Mouse (Mus musculus) skeletal muscle tissue, adult 2 months (tissue): Measurements from ENCODE around the gene 1700003F12Rik.

Source experiments
- DNase-seq: peaks from one replicate; pipeline ENCODE4 v3.0.0-alpha.2; 2012; ENCODE audit warnings: low read depth, low spot score

1700003F12Rik gene

DNA sequence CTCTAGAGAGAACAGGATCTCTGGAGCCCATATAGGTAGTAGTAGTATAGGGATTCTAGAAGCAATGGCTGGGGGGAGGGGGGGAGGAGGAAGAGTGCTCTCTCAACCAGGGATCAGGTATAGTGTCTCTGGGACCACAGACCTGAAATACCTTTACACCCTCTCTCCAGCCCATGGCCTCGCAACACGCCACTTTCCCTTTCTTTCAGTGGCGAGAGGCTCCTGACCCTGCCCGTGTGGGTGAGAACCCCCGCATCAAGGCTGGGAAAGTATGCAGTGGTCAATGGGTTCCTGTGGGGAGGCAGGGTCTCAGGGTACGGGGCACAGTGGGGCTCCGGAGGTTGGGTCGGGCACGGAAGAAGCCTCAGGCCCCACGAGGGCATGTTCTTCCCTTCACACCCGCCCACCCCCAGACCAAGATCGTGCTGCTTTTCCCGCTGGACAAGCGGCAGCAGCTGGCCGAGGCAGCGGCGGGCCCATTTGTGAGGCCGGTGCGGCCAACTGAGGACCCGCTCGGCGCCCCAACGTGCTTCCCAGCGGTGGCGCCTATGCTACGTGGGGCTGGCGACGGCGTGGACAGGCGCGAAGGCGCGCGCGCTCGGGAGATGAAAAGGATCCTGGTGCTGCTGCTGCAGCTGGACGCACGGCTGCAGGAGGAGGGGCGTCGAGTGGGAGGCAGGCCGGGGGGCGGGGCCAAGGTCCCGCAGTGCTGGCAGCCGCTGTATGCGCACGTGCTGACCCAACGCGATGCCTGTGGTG lies 2.4 kb downstream of the 1700003F12Rik start:
- DNase-seq = no peak

DNA sequence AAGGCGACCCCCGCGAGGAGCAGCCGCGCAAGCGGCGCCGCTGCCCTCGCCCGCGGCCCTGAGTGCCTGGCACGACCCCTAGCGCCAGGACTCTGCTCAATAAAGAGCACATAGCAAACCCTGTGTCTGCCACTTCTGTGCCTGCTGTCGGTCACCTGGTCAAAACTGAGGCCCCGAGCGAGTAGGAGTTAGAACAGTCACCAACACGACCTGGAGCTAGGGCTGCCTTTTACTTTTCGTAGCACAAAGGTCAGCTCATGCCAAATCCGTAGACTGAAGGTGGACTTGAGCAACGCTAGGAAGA lies 3.0 kb downstream of the 1700003F12Rik start:
- no peak for DNase-seq

DNA sequence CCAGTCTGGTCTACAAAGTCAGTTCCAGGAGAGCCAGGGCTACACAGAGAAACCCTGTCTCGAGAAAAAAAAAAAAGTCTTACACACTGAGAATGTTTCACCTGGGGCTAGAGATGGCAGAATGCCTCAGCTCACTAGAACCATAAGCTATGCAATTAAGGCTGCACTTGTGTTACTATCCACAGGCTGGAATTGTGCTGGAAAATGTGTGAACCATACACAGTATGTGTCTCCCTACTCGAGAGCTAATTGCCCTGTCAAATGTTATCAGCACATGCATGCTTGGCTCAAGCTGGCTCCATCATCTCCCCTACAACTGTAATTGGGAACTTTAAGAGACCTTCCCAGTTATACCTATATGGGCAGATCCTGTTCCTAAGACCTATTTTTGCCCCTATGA lies 4.1 kb downstream of the 1700003F12Rik start:
- no peak for DNase-seq

DNA sequence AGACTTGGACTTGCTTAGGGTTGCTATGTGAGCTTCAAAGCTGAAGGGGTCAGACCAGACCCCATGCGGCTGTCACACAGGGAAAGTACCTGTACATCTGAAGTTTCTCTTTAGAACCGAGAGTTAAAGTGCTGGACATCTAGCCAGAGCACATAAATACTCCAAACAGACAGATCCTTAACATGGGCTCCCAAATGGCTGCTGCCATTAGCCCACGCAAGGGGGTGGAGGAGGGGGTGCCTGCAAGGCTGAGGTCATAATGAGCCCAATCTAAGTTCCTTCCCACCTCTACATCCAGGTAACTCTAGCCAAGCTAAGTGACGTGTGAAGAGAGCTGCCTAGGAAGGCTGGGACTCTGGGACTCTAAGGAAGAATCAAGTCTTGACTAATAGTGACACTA lies 4.6 kb downstream of the 1700003F12Rik start, which contains the start of gene Actl10:
Actl10 (plus strand) TSS at position 301 of the 400 bp plus-strand sequence.
- DNase-seq = no peak

DNA sequence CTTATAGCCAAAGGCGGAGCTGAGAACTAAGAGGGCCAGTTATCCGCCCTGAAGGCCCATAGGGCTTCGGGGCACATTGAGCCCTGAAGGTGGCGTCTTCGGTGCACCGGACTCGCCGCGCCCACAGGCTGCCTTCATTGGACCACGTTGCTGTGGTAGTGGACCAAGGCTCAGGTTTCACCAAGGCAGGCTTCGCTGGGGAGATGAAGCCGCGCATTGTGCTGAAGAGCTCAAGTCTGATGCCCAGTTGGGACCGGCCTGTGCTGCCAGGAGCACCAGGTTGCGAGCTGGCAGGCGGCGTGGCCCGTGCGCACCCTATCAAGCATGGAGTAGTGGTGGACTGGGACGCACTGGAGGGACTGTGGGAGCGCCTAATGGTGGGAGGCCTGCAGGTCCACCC lies 5.0 kb downstream of the 1700003F12Rik start:
- DNase-seq = no peak

DNA sequence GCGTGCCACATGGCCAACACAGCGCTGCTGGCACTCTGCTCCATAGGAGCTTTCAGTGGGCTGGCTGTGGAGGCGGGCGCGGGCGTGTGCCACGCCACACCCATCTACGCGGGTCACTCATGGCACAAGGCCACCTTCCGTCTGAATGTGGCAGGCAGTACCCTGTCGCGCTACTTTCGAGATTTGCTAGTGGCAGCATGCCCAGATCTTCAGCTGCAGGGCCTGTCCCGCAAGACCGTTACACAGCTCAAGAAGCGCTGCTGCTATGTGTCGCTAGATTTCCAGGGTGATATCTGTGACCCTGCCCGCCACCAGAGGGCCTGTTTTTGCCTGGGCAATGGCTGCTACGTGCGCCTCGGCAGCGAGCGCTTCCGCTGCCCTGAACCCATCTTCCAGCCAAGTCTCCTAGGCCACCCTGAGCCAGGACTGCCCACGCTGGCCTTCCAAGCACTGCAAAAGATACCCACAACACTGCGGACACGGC lies 5.6 kb downstream of the 1700003F12Rik start:
- DNase-seq = peak; percentile 72

DNA sequence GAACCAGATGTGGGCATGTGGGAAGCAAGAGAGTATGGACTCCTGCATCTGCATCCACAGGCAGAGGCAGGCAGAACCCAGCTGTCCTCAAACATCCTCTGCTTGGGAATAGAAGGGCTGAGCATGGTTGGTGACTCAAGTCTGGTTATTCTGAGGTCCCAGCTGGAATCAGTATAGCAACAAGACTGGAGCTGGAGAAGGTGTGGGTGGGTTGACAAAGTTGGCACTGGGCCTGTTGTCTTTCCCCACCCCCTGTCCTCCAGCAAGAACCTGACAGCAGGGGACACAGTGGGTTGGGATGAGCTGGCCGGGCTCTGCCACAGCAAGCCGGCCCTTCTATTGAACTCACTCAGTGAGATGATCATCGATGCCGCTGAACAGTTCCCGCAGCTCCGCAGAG lies 8.3 kb downstream of the 1700003F12Rik start:
- no peak for DNase-seq

DNA sequence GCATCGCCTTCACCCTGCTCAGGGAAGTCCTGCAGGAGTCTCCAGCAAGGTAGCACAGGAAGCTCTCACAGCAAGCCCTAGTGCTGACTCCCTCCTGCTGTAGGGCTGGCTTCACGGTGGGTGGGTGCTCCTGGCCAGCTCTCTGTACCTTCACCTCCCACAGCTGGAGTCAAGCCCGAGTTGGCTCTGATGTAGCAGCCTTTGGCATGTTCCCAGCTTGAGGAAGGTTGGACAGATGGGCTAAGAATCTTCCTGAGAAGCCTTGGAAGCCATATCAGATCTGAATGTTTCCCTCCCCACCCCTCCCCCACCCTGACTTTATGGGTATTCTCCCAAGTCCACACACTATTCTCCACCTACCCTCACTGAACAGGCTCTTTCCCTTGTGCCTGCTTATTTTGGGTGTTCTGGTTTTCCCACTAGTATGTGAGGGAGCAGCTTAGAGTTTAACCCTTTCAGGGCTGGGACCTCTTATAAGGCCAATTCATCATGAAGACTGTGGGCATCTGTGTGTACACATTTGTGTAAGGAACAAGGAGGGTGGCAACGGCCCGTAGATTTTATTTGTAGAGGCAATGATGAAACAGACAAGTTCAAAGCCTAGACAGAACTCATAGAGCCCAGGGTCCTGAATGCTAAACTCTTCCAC lies 10.4 kb downstream of the 1700003F12Rik start:
- DNase-seq = no peak

DNA sequence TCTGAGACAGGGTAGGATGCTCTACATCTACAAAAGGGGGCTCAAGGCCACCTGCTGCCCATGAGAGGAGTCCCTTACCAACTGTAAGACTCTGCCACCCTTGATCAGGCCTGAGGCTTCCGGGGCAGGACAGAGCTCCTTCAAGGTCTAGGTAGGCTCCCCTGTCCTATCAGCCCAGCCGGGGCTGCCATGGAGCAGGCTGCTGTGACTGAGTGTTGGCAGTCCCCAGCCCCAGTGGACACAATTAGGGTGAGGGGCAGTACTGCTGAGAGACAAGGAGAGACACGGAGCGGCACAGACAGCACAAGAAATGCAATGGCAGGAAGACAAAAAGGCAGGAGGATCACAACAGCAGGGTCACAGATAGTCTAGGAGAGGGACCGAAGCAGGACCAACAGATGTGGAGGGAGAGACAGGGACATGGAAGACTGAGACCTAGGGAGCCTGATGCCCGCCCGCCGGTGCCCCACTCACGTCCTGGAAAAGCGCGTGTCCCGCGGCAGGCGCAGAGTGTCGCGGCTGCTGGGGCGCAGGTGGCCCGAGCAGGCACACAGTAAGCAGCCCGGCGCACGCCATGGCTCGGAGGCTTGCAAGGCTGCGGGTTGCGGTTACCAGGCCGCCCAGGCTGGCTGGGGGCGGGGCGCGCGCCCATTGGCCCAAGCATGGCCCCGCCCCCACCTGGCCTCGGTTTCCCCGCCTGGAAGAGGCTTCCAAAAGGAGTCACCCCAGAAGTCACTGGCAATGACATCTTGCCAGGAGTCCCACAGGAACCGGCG lies 11.6 kb downstream of the 1700003F12Rik start, which contains the start of gene Necab3:
Necab3 (minus strand) TSS at position 627 of the 776 bp plus-strand sequence.
- DNase-seq = peak; percentile 53

DNA sequence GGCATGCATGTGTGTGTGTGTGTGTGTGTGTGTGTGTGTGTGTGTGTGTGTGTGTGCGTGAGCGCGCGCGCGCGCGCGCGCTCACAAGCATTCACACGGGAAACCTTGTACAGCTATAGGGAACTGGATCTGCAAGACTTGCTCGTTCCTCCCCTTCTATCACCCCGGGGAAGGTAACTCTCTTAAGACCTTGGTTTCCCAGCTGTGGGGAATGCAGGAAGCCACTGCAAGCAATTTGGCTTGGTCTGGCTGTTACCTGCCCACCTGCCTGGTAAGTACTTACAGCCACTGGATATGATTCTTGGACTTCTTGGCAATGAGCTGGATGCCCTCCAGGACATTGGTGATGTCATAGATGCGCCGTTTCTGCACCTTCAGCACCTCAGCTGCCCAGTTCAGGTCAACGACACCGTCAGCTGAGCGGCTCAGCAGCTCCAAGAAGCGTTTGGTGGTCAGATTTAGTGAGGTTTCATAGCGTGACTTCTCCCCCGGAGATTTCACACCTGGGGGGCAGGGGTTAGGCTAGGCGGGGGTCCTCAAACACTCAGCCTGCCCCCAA lies 16.8 kb downstream of the 1700003F12Rik start:
- no peak for DNase-seq

DNA sequence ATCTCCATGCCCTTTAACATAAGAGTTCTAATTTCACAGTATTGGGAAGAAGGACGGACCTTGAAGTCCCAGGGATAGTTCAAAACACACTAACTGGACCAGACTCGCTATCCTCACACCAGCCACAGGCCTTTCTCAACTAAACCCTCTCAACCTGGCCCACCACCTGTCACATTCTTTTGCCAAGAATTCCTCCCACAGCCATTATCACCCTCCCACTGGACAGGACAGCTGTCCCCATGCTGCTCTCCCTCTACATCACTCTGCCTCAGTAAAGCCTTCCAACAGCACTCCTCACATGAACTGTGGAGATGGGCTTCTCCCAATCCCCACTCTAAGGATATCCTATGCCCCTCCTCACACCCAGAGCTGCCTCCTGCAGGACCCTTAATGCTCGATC lies 18.7 kb downstream of the 1700003F12Rik start:
- DNase-seq = no peak

DNA sequence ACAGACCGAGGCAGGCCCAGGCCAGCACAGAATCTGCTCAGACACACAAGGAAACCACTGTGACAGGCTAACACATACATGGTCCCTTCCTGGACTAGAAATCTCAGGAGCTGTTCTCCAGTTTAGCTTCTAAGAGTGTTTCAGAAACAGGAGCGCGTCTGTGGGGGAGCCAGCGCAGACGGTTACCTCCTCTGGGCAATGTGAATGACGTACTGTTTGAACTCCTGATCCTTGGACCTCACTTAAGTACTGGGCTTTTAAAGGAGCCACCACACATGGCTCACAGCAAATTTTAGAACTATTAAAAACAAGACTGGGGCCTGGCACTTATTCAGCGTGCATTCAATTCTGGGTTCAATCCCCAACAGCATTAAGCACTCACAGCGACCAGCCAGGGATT lies 19.8 kb downstream of the 1700003F12Rik start:
- DNase-seq = no peak

DNA sequence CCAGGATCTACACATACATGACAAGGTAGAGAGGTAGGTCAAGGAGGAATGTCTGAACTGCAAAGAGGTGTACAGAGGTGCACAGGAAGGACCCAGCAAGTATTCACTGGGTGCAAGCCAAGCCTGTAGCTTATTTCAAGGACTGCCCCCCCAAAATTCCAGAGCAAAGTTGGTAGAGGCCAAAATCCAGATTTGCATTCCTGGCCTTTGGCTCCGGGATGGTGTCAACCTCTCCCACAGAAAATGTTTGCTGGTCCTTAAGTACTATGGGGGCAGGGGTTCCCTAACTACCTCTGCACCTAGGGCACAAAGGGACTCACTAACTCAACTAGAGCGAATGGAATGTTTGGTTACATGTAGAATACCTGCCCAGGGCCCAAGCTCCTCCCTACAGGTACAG lies 20.9 kb downstream of the 1700003F12Rik start:
- DNase-seq = no peak

DNA sequence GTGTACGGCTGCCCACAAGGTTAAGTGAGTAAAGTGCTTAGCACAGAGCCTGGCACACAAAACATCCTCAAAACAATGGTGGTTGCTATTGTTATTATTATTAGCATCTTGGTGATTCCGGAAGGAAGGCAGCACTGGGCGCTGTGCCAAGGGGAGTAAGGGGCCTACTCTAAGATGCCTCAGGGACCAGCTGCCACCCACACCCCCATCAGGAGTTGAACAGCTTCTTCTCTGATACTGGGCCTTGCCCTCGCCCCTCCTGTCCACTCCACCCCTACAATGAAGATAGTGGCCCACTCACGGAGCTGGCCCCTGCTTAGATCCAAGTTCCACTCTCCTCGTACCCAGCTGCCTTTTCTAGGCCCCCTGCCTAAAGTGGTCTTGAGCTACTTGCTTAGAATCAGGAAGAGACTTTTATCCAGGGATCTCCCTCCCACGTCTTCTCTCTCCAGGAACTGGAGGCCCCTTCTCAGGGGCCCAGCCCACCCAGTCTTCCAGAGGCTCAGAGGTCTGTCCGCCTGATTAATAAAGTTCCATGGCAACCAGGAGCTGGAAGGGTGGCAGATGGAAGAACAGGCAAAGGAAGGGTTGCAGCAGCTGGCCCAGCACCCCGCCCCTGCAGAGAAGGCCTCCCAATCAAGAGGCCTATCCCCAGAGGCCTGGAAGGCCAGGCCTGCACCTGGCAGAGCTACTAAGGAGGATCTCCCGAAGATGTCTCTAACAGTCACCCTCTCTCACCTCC lies 21.6 kb downstream of the 1700003F12Rik start:
- DNase-seq = no peak

DNA sequence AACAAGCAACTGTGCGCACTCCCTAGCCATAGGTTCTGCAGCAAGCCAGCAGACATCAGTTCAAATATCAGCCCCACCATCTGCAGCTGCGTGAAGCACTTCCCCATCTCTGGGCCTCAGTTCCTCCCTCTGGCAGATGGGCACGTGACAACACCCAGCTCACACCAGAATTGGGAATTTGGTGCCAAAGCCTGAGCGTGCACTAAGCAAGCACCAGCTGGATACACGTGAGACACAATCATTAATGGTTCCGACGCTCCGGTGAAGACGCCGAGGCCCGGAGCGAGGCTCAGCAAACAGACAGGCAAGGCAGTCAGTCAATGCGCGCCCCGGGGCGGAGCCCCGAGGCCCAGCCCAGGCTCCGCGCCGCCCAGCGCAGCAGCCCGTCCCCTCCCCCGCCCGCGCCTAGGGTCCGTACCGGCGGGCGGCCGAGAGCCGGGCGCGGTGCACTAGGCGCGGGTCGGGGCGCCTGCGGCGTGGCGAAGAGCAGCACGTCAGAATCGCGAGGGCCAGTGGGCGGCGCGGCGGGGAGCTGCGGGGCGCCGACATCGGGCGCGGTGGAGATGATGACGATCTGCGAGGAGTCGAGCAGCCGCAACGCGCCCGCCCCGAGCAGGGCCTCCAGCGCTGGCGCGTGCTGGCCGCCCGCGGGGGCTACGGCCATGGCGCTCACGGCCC lies 22.3 kb downstream of the 1700003F12Rik start:
- peak; percentile 45 for DNase-seq

DNA sequence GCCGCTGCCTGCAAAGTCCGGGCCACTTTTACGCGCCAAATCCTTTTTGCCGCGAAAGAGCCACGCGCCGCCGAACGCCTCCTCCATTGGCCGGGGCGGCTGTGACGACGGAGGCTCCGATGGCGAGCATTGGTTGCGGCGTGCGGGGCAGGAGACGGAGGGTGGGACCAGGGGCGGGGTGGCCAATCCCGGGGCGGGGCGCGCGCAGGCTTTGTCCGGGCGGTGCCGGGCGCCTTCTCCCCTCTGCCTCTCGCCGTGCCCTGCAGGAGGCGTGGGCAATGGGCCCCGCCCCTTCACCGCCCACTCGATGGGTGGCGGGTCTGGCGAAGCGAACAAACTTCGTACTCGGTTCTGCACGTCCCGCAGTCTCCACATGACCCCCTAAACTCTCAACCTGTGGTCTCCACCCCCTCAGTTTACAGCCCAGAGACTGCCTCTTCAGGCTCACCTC lies 23.0 kb downstream of the 1700003F12Rik start, which contains the start of gene E2f1:
E2f1 (minus strand) TSS at position 57 of the 451 bp plus-strand sequence.
- DNase-seq = peak; percentile 85

DNA sequence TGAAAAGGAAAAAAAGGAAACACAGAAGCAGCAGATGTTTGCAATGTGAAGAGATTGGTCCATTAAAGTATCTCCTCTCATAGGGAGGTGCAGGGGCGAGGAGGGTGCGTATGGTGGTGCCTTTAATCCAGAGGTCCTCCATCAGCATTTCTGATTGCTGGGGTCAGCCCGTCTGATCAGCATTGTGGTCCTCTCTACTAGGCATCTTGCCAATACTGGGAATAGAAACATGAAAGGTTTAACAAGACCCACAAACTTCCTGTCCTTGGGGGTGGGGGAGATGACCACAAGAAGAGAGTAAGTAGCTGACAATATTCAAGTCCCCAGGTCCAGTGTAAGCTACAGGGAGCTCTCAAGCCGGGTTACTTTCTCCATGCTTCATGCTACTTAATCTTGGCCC lies 23.8 kb downstream of the 1700003F12Rik start:
- DNase-seq = no peak

DNA sequence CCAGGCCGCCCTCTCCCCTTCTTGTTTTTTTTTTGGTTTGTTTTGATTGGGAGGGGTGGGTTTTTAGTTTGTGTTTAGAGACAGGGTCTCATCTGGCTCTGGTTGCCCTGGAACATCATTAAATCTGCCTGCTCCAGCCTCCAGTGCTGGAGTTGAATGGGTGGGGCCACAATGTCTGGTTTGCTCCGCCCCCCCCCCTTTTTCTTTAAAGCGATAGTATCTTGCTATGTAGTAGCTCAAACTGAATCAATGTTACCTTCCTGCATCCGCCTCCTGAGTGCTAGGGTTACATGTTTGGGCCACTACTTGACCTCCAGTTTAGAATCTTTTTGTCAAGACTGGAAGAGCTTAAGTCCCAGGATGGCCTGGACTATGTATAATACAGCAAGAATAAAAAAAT lies 24.4 kb downstream of the 1700003F12Rik start:
- DNase-seq = no peak

DNA sequence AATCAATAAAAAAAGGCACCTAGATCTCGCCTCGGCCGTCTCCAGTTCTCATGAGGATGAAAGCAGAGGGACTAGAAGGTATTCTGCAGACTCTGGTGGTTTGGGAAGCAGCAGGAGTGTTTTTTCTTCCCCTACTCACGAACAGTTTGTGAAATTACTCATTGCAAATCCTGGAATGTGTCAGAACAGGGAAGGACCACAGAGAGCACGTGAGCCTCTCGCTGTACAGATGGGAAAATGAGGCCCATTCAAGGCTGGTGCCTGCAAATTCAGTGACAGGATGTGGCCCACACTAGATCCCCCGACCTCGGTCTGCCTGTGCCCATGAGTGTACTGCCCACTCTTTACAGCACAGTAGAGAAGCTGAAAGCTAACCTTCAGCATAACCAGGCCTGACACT lies 25.1 kb downstream of the 1700003F12Rik start:
- no peak for DNase-seq

DNA sequence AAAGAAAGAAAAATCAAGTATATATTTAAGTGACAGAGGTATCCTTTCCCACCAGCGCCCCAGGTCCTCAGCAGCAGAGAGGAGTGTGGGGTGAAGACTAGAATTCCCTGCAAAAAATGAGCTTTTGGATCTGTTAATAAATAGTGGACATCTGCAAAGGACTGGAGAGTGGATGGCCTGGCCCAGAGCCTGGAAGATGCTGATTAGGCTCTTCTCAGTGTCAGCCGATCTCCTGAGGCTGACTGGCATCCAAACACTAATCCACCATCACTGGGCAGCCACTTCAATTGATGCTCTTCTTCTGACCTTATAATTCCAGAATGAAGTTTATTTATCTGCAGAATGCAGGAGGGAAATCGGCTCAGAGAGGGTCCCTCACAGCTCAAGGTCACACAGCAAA lies 26.1 kb downstream of the 1700003F12Rik start:
- DNase-seq = no peak

DNA sequence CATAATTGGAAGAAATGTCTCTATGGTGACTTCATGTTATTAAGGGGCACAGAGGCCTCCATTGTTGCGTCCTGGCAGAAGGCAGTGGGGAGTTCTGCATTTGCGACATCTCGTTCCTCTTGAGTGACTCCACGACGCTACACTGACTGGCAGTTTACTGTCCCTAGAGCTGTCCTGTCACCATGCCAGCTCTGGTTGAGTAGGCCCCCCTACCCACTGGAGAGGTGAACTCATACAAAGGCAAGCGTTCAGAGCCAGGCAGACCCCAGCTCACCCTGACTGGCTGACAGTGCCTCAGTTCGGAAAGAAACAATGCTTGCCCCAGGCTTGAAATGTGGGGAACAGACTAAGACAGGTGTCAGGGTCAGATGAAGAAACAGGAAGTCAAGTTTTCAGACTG lies 27.4 kb downstream of the 1700003F12Rik start:
- no peak for DNase-seq
